Mouse (Mus musculus) liver, embryonic 11.5 days (tissue): ENCODE data around the gene Cysrt1. TPM values are rescaled to one million over a fixed set of nuclear protein-coding genes. Genes with fewer than 3 reads are reported as not detected.
A peak's percentile ranks its signal among the peaks of the same experiment; 100 is the strongest.

Experiments
- ATAC-seq: fragments of 200-750 bp; cut with Nextera tagmentation; replicated peaks from 2 replicates; pipeline ENCODE4 v1.8.0; 2017; ENCODE audit warnings: moderate number of reproducible peaks, mild to moderate bottlenecking, moderate TSS enrichment, moderate library complexity; ENCODE audit not compliant: low FRiP score
- DNase-seq: peaks from one replicate; pipeline ENCODE4 v3.0.0-alpha.2; 2017; ENCODE audit warnings: low spot score
- H3K27ac ChIP-seq: fragments of 300-500 bp; sonication (generic); 2 replicates; pipeline ENCODE4 v1.5.1; 2014; ENCODE audit warnings: mild to moderate bottlenecking, low read depth, low read length, control low read depth
- H3K27me3 ChIP-seq: fragments of 300-500 bp; sonication (generic); replicated peaks from 2 replicates; pipeline ENCODE4 v1.6.1; 2014; ENCODE audit warnings: low read length, mixed read lengths; ENCODE audit not compliant: control insufficient read depth, insufficient read depth
- H3K36me3 ChIP-seq: fragments of 300-500 bp; sonication (generic); 2 replicates; pipeline ENCODE4 v1.6.1; 2014; ENCODE audit warnings: mild to moderate bottlenecking, low read length, moderate library complexity, mixed read lengths; ENCODE audit not compliant: control insufficient read depth, insufficient read depth
- H3K4me1 ChIP-seq: fragments of 300-500 bp; sonication (generic); replicated peaks from 2 replicates; pipeline ENCODE4 v1.6.1; 2014; ENCODE audit warnings: low read length, mixed read lengths; ENCODE audit not compliant: control insufficient read depth, insufficient read depth
- H3K4me2 ChIP-seq: fragments of 300-500 bp; sonication (generic); 2 replicates; pipeline ENCODE4 v1.6.1; 2014; ENCODE audit warnings: mild to moderate bottlenecking, control low read depth, moderate library complexity
- H3K4me3 ChIP-seq: fragments of 300-500 bp; sonication (generic); 2 replicates; pipeline ENCODE4 v1.5.1; 2014; ENCODE audit warnings: low read depth, low read length, control low read depth
- H3K9ac ChIP-seq: fragments of 300-500 bp; sonication (generic); 2 replicates; pipeline ENCODE4 v1.6.1; 2014; ENCODE audit warnings: low read depth, low read length, control low read depth
- H3K9me3 ChIP-seq: fragments of 300-500 bp; sonication (generic); 2 replicates; pipeline ENCODE4 v1.6.1; 2016; ENCODE audit warnings: low read length, inconsistent platforms, mixed read lengths; ENCODE audit not compliant: control insufficient read depth
- WGBS: fragments of 180-500 bp; shearing (Covaris S2); extraction: QIAGEN DNeasy Blood & Tissue Kit; methylation state at CpG from one replicate; pipeline ENCODE4 v1.1.7; 2014; 5-methylcytosine and 5-hydroxymethylcytosine counted together
- polyA plus RNA-seq: library from polyadenylated mRNA; unstranded; fragments of >200 nt; fragmentation: Nextera tagmentation; extraction: Ambion mirVana; gene quantifications from 2 replicates; pipeline ENCODE4 v1.2.1, GENCODE M21; 2014

Gene Cysrt1
- polyA plus RNA-seq = not detected in 2 replicates

DNA sequence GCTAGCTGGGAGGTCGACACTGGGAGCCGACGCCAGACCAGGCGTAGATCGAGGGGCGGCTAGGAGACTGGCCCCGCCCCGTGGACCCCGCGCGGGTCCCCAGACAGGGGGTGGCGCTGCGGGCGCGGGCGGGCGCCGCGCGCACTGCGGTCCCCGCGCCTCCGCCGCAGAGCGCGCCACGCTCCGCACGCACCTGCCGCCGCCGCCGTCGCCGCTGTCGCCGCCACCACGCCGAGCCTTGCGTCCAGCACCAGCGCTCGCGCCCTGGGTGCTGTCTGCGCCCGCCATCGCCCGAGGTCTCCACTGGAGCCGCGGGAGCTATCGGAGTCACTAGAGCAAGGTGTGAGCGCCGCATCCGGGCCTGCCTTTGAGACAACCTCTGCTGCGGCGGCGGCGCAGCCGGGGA lies at the start of gene Cysrt1, which contains the start of gene Rnf208:
Gene Cysrt1 (minus strand): TSS at position 352 of the 406 bp plus-strand sequence.
Gene Rnf208 (plus strand): TSS at position 155 of the 406 bp plus-strand sequence.
- H3K9me3 ChIP-seq = no peaks in the 10 kb centered on the region
- peaks cover 23% of the 10 kb centered on the region for H3K27me3 ChIP-seq
- 0% methylated on average over 58 of the region's 59 CpGs for WGBS
- peak within 1 kb of the TSS; percentile 57; the same call in 1 of the 2 replicates for H3K27ac ChIP-seq
- DNase-seq = no peak
- H3K4me2 ChIP-seq = peak within 1 kb of the TSS; percentile 78
- H3K4me1 ChIP-seq = peaks cover 18% of the 10 kb centered on the region
- H3K4me3 ChIP-seq = peak within 1 kb of the TSS; percentile 49
- peaks cover 6% of the 10 kb centered on the region; the same call in 1 of the 2 replicates for H3K36me3 ChIP-seq
- peak within 1 kb of the TSS; percentile 51 for H3K9ac ChIP-seq
- ATAC-seq = no peak

DNA sequence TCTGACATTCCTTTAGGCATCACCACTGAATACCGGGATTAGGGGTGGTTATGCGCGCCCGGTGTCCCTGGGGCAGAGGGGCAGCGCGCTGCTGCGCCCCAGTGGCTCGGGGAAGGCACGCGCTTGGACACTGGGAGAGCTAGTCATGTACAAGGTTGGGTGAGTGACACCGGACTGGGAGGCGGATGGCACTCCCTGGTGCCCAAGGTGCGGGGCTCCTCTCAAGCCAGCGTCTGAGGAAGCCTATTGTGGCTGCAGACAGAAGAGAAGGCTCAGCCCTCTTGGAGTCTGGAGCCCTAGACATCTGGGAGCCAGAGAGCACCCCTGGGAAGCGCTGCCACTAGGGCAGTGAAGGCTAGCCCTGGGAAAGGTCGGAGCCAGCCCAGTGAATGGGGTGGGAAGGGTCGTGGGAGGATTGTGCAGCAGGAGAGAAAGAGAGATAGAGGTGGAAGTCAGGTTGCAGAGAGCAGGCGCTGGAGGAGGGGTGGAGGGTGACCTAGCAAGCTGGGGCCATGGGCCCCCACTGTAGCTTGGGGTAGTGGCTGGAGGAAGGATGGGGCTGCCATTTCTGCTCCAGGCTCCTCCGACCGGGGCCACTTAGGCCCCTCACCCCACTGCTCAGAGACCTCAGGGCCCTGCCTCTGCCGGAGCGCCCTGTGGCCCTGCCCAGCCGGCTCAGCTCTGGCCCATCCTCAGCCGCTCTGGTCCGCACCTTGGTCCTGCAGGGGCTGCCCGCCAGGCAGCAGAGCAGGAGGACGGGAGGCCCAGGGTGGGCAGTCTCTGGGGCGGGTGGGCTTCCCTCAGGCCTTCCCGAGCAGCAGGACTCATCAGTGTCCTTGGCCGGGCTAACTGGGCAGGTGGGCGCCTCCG lies 49.2 kb upstream of the Cysrt1 start:
- peak overlapping the region; percentile 57 for H3K4me2 ChIP-seq
- WGBS = 13% methylated on average over 32 of the region's 32 CpGs
- H3K9ac ChIP-seq = no peak overlapping the region

DNA sequence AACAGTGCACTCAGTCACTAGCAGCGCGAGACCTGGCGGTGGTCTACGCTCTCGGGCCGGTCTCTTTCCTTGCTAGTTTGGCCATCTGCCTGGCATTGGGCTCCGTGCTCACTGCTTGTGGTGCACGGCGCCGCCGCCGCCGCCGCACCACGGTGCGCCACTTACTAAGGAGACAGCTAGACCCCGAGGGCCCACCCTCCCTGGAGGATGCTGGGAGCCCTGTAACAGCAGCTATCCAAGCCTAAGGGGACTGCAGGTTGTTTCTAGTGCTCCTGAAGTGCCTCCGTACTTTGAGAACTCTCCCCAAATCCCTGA lies 48.5 kb upstream of the Cysrt1 start:
- WGBS = 2% methylated on average over 18 of the region's 18 CpGs

More for the DNA sequence above, 49.2 kb upstream of the Cysrt1 start:
- Histone ChIP-seq H3K4me1 (peaks cover 23% of the 10 kb centered on the region), H3K4me3 (peak overlapping the region; percentile 35; the same call in 1 of the 2 replicates), H3K9me3 (no peaks in the 10 kb centered on the region), H3K27me3 (peaks cover 85% of the 10 kb centered on the region), H3K27ac (no peak overlapping the region), H3K36me3 (no peaks in the 10 kb centered on the region)
- no peak for DNase-seq
- ATAC-seq = no peak

GRCm38 (mm10) chr2:25290101-25290815 lies 48.0 kb upstream of the Cysrt1 start:
- Histone ChIP-seq H3K27ac (no peak overlapping the region), H3K9me3 (no peaks in the 10 kb centered on the region), H3K36me3 (peaks cover 4% of the 10 kb centered on the region; the same call in 1 of the 2 replicates), H3K4me2 (peak overlapping the region; percentile 20; the same call in 1 of the 2 replicates), H3K4me3 (peak overlapping the region; percentile 20; the same call in 1 of the 2 replicates), H3K27me3 (peaks cover 75% of the 10 kb centered on the region), H3K4me1 (peaks cover 28% of the 10 kb centered on the region), H3K9ac (no peak overlapping the region)
- ATAC-seq (no peak), DNase-seq (no peak)
- WGBS = 4% methylated on average over 54 of the region's 54 CpGs

More for the DNA sequence above, 48.5 kb upstream of the Cysrt1 start:
- Histone ChIP-seq H3K4me1 (peaks cover 28% of the 10 kb centered on the region), H3K27me3 (peaks cover 79% of the 10 kb centered on the region), H3K36me3 (no peaks in the 10 kb centered on the region), H3K27ac (no peak overlapping the region), H3K4me3 (peak overlapping the region; percentile 20; the same call in 1 of the 2 replicates), H3K9me3 (no peaks in the 10 kb centered on the region), H3K9ac (no peak overlapping the region), H3K4me2 (0 out of 2 replicates have a peak overlapping the region, but pooled peaks have one; percentile 14)
- ATAC-seq (no peak), DNase-seq (no peak)

DNA sequence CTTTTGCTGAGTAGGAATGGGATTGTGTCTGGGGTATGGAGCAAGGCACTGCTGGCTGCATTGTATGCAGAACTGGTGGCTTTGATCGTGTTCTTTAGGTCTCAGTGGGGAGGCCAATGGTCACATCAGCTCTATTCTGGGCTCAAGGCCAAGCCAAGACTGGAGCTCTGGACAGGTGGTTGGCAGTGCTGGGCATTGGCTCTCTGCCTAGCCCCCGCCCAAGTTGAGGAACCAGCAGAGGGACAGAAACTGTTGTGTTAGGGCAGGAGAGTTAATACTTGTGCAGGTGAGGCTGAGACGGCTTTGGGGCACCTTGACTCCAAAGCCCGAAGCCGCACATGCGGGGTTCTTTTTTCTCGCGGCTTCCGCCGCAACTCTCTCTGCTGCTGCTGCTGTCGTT lies 47.4 kb upstream of the Cysrt1 start, which contains the start of gene Lrrc26:
Gene Lrrc26 (plus strand): TSS at position 265 of the 400 bp plus-strand sequence.
- Histone ChIP-seq H3K27ac (no peak within 1 kb of the TSS), H3K27me3 (peaks cover 69% of the 10 kb centered on the region), H3K36me3 (peaks cover 9% of the 10 kb centered on the region), H3K4me2 (peak within 1 kb of the TSS; percentile 20; the same call in 1 of the 2 replicates), H3K4me1 (peaks cover 28% of the 10 kb centered on the region), H3K4me3 (peak within 1 kb of the TSS; percentile 20; the same call in 1 of the 2 replicates), H3K9me3 (no peaks in the 10 kb centered on the region), H3K9ac (no peak within 1 kb of the TSS)
- no peak for ATAC-seq
- WGBS = 13% methylated on average over 11 of the region's 11 CpGs
- no peak for DNase-seq

- H3K4me2 ChIP-seq = no peak overlapping the region
- no peaks in the 10 kb centered on the region for H3K9me3 ChIP-seq
- no peak overlapping the region for H3K9ac ChIP-seq
- no peak overlapping the region for H3K27ac ChIP-seq
- H3K4me3 ChIP-seq = no peak overlapping the region
- 74% methylated on average over 7 of the region's 7 CpGs for WGBS
- DNase-seq (no peak), ATAC-seq (no peak)
- H3K27me3 ChIP-seq = peaks cover 62% of the 10 kb centered on the region
- H3K36me3 ChIP-seq = peaks cover 15% of the 10 kb centered on the region
- peaks cover 28% of the 10 kb centered on the region for H3K4me1 ChIP-seq
Observed at GRCm38 (mm10) chr2:25288734-25289345, 46.6 kb upstream of the Cysrt1 start.

GRCm38 (mm10) chr2:25287927-25288649 lies 45.8 kb upstream of the Cysrt1 start, which contains the start of gene Tmem210:
TSS of gene Tmem210 (plus strand) at chr2:25288145.
- no peak within 1 kb of the TSS for H3K4me2 ChIP-seq
- no peak within 1 kb of the TSS for H3K27ac ChIP-seq
- no peak for ATAC-seq
- DNase-seq = no peak
- H3K9me3 ChIP-seq = no peaks in the 10 kb centered on the region
- H3K27me3 ChIP-seq = peaks cover 55% of the 10 kb centered on the region
- H3K36me3 ChIP-seq = peaks cover 19% of the 10 kb centered on the region
- H3K4me3 ChIP-seq = no peak within 1 kb of the TSS
- WGBS = 81% methylated on average over 6 of the region's 6 CpGs
- H3K4me1 ChIP-seq = peaks cover 28% of the 10 kb centered on the region
- no peak within 1 kb of the TSS for H3K9ac ChIP-seq
